Mouse (Mus musculus) left cerebral cortex, adult 2 months (tissue): Measurements from ENCODE around the gene Ndufc2. TPM values are rescaled to one million over a fixed set of nuclear protein-coding genes. Genes with fewer than 3 reads are reported as not detected.
A peak's percentile ranks its signal among the peaks of the same experiment; 100 is the strongest.
"Not testable (repeated sequence)": the region's sequence is repeated elsewhere in the genome, so short reads cannot be mapped to it uniquely, and the experiment has no call there.

Experiments used
- DNase-seq, 2 experiments: peaks; one replicate each; pipeline ENCODE4 v3.0.0; 2021 to 2022; ENCODE audit warnings: low spot score in 2 of 2, mixed read lengths in 1 of 2; ENCODE audit errors: extremely low spot score in 1 of 2
- H3K27ac ChIP-seq: fragments of 200-600 bp; 2 replicates; pipeline ENCODE4 v1.8.1; 2022
- H3K4me3 ChIP-seq: fragments of 200-600 bp; 2 replicates; pipeline ENCODE4 v1.8.1; 2022
- CTCF ChIP-seq: fragments of 200-600 bp; IDR thresholded peaks from 2 replicates; pipeline ENCODE4 v1.8.1; 2022; ENCODE audit warnings: antibody characterized with exemption, mild to moderate bottlenecking, moderate library complexity
- intact Hi-C: fragments of 180-260 bp; cut with DNase I; formaldehyde crosslinking; loops from one replicate; pipeline ENCODE4 v1.15.1; 2025
- total RNA-seq, 2 experiments: library from RNA; stranded (reverse); gene quantifications; 2 replicates each; pipeline ENCODE4 v1.2.3; 2021

Ndufc2 gene
- total RNA-seq, 2 experiments from 2014 or later: 213 to 230 TPM

DNA sequence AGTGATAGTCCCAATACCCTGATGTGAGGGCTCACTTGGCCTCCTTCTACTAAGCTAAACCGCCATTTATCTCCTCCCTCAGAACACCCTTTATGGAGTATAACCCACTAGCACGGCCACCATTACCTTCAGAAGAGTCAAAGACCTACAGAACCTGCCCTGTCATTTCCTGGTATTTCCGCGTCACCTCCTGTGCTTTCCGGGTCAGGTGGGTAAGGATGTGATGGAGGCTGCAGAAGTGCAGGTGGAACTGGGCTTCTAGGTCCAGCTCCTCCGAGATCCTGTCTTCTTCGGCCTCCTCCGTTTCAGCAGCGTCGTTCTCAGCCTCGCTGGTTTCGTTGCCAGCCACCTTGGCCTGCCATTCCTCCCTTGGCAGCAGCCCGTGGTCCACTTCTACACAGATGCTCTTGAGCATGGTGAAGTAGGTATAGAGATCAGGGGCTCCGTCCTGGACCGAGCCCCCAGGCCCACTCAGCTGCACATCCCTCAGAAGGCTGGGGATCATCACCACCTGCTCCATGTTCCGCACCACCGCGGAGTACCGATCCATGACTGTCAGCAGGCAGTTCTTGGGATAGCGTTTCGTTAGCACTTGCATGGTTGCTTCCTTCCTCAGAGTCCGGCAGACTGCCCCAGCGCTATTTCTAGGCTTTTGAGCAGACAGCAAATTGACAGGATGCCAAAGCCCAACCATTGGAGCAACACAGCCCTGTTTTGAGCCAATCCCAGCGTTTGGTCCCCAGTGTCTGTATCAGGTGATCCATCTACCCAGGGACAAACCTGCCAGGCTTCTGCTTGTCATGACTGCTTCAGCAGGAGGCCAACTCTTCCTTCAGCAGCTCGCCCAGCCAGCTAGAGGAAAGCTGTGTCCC is 17.3 kb downstream of the Ndufc2 start, which contains the start of gene Thrsp:
Thrsp (minus strand) TSS at position 825 of the 872 bp plus-strand sequence.
- Histone ChIP-seq H3K4me3 (peak within 1 kb of the TSS; percentile 46), H3K27ac (peak within 1 kb of the TSS; percentile 74)
- TF ChIP-seq CTCF: no peak
- peak; percentile 57 to 63 for DNase-seq
- intact Hi-C loops: no loop called here

GRCm38 (mm10) chr7:97418717-97419116 is 18.9 kb downstream of the Ndufc2 start:
- TF ChIP-seq CTCF: no peak
- Histone ChIP-seq H3K27ac (no peak overlapping the region), H3K4me3 (no peak overlapping the region)
- no peak for DNase-seq
- intact Hi-C loops: no loop called here

DNA sequence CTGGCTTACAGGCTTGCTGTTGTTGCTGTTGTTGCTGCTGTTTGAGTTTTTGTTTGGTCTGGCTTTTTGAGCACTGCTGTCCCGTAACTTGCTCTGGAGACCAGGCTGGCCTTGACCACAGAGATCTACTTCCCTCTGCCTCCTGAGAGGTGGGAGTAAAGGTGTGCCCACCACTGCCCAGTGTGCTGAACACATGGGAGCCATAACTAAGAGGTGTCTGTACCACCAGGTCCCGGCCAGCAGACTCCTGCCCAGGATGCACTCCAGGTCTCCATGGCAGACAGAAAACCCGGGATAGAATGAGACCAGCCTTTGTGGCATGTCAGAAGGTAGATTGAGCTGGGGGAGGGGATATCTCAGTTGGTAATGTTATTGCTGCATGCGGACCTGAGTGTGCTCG is 19.4 kb downstream of the Ndufc2 start:
- TF ChIP-seq CTCF: no peak
- no peak for DNase-seq
- H3K27ac ChIP-seq: no peak overlapping the region
- H3K4me3 ChIP-seq: no peak overlapping the region
- intact Hi-C loops: no loop called here

GRCm38 (mm10) chr7:97420406-97420805 is 20.6 kb downstream of the Ndufc2 start:
- intact Hi-C loops: no loop called here
- no peak for TF ChIP-seq CTCF
- Histone ChIP-seq H3K27ac (no peak overlapping the region), H3K4me3 (no peak overlapping the region)
- DNase-seq: no peak

- DNase-seq: no peak
- Histone ChIP-seq H3K27ac (no peak overlapping the region), H3K4me3 (no peak overlapping the region)
- TF ChIP-seq CTCF: no peak
- intact Hi-C loops: no loop called here
Measured at GRCm38 (mm10) chr7:97420958-97421651, 21.3 kb downstream of the Ndufc2 start.

DNA sequence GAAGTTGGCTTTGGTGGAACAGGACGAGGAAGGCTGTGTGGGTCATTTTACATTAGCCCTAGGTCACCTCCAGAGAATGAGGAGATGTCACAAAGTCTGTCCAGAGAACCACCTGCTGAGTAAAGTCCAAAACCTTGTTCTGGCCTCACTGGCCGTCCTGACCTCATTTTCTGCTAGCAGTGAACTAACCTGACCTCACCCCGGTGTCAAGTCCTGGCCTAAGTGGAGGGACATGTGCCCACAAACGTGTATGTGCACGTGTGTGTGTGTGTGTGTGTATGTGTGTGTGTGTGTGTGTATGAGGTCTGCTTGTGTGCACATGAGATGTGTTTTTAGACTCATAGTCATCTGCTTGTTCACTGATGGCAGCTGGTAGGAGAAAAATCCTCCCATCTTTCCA is 24.0 kb downstream of the Ndufc2 start:
- intact Hi-C loops: no loop called here
- Histone ChIP-seq H3K4me3 (no peak overlapping the region), H3K27ac (no peak overlapping the region)
- DNase-seq: no peak
- no peak for TF ChIP-seq CTCF

DNA sequence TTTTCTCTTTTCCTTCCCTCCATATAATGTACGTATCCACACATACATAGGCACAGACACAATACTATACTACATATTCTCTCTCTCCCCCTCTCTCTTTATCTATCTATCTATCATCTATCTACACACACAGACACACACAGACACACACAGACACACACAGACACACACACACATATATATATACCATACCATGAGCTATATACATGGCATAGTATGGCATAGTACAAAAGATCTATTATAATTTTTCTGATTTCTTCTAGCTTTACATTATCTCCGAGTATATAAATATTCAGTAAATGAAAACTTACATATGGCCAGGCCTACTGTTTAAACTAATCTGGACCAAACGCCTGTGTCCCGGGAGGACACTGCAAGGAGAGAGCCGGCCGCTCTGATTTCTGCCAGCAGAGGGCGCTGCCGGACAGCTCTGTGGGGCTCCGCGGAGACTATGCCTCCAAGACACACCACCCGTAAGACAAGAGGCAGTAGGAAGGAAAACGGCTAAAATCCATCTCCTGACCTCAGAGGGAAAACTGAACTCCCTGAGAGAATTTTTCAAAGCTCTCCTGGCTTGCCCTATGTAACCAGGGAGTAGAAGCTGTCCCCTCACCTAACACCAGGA is 24.9 kb downstream of the Ndufc2 start:
- intact Hi-C loops: loop anchor here (5.0 kb wide), 3 partner anchors 153 to 553 kb away; partner anchors contain the start of genes Aamdc and Rsf1
- Histone ChIP-seq H3K27ac (0 out of 2 replicates have a peak overlapping the region, but pooled peaks have one; percentile 13), H3K4me3 (no peak overlapping the region)
- peak; percentile 84 to 92 for DNase-seq
- no peak; the same call in none of the 2 replicates for TF ChIP-seq CTCF

DNA sequence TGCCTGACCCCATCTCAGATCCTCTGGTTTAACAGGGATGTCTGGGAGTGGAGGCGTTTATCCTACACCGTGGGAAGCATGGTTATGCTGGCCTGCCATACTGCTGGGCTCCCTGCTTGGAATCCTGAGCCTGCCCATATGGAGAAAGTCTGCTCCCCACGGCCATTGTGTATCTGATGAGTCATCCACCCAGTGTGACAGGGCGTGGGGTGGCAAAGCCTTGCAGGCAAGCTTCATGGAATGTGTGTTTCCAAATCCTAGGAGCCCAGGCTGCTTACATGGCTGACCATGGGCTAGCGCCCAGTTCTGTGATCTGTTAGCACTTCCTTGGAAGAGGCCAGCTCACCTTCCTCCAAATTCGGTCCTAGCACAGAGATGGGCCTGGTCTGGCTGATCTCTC is 26.8 kb downstream of the Ndufc2 start:
- TF ChIP-seq CTCF: no peak
- H3K27ac ChIP-seq: no peak overlapping the region
- intact Hi-C loops: loop anchor here (2.0 to 5.0 kb wide), 4 partner anchors 54 to 551 kb away; partner anchors contain the start of genes Aamdc, Ints4 and Rsf1
- no peak overlapping the region for H3K4me3 ChIP-seq
- DNase-seq: no peak

DNA sequence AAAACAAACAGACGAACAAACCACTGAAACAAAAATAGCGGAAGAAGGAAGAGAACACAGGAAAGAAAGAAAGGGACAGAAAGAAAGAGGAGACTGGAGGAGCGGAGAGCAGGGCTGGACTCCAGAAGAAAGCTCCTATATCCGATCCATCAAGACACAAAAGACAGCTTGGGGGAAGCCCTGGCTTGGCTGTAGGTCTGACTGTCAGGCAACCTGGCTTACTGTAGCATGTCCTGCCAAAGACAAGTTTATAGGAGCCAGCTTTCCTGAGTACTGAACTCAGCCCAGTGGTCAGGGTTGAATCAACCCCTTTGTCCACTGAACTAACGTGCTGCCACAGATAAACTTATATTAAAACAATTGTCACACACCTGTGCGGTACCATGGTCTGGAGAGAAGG is 27.5 kb downstream of the Ndufc2 start:
- TF ChIP-seq CTCF: no peak
- Histone ChIP-seq H3K27ac (no peak overlapping the region), H3K4me3 (no peak overlapping the region)
- no peak for DNase-seq
- intact Hi-C loops: loop anchor here (2.0 to 5.0 kb wide), 4 partner anchors 54 to 550 kb away; partner anchors contain the start of genes Aamdc, Ints4 and Rsf1

- Histone ChIP-seq H3K27ac (0 out of 2 replicates have a peak overlapping the region, but pooled peaks have one; percentile 28), H3K4me3 (no peak overlapping the region)
- TF ChIP-seq CTCF: peak; percentile 16
- intact Hi-C loops: loop anchor here (2.0 to 5.0 kb wide), 4 partner anchors 53 to 549 kb away; partner anchors contain the start of genes Aamdc, Ints4 and Rsf1
- no peak for DNase-seq
Measured at GRCm38 (mm10) chr7:97427778-97428420, 28.1 kb downstream of the Ndufc2 start.

GRCm38 (mm10) chr7:97429705-97430104 is 29.9 kb downstream of the Ndufc2 start:
- Histone ChIP-seq H3K4me3 (no peak overlapping the region), H3K27ac (no peak overlapping the region)
- no peak for DNase-seq
- no peak for TF ChIP-seq CTCF
- intact Hi-C loops: loop anchor here (5.0 kb wide), 3 partner anchors 148 to 548 kb away; partner anchors contain the start of genes Aamdc and Rsf1

- intact Hi-C loops, DNase-seq, H3K27ac ChIP-seq, H3K4me3 ChIP-seq: not testable (repeated sequence)
Measured at GRCm38 (mm10) chr7:97433517-97433916, 33.7 kb downstream of the Ndufc2 start.
